Mouse (Mus musculus) B cell, adult 67 days (primary cell): ENCODE results near the gene Celsr2. TPM values are rescaled to one million over a fixed set of nuclear protein-coding genes. Genes with fewer than 3 reads are reported as not detected.

Source experiments
- total RNA-seq, 2 experiments: library from RNA; stranded (reverse); gene quantifications; 4 replicates each; pipeline ENCODE4 v1.2.4; 2023

Gene Celsr2
- total RNA-seq = 1 to 10 TPM; 4.6 to 4.9 TPM

GRCm38 (mm10) chr3:108414857-108415830 lies at the start of gene Celsr2:
Celsr2 (minus strand) TSS chr3:108415552.

GRCm38 (mm10) chr3:108444698-108445365 lies 29.5 kb upstream of the Celsr2 start, which contains the start of gene Sars:
Sars (minus strand) TSS chr3:108445209.

GRCm38 (mm10) chr3:108383485-108384354 lies 31.6 kb downstream of the Celsr2 start, which contains the start of gene Psrc1:
Psrc1 (plus strand) TSS chr3:108383839.

GRCm38 (mm10) chr3:108364270-108364995 lies 50.9 kb downstream of the Celsr2 start, which contains the start of gene Mybphl:
Mybphl (plus strand) TSS chr3:108364911.

Other genes starting within 250 kb of the Celsr2 start
- gene Amigo1, start 229.2 kb downstream of the Celsr2 start, total RNA-seq = 1 to 10 TPM; 2.5 to 2.9 TPM
- gene Cyb561d1, start 214.3 kb downstream of the Celsr2 start, total RNA-seq = 10 to 100 TPM; 34.4 to 35.4 TPM
- gene Atxn7l2, start 204.6 kb downstream of the Celsr2 start, total RNA-seq = 10 to 100 TPM; 31.8 to 35.8 TPM
- not detected for gene Sypl2, start 188.9 kb downstream of the Celsr2 start, total RNA-seq
- 10 to 100 TPM; 41.3 to 43.4 TPM for gene Psma5, start 158.6 kb downstream of the Celsr2 start, total RNA-seq
- under 1 TPM; 0.15 to 0.61 TPM for gene Sort1, start 131.5 kb downstream of the Celsr2 start, total RNA-seq
- not detected for gene Mybphl, start 50.6 kb downstream of the Celsr2 start, total RNA-seq
- gene Psrc1, start 31.7 kb downstream of the Celsr2 start, total RNA-seq = under 1 TPM; 0.42 to 0.75 TPM
- gene Sars, start 29.7 kb upstream of the Celsr2 start, total RNA-seq = 100 to 1,000 TPM; 136 to 138 TPM
- gene 1700013F07Rik, start 118.6 kb upstream of the Celsr2 start, total RNA-seq = not detected
- under 1 TPM in 1 of 2 experiments, not detected in 1; 0.20 TPM for gene 5330417C22Rik, start 121.0 kb upstream of the Celsr2 start, total RNA-seq
- gene Tmem167b, start 146.9 kb upstream of the Celsr2 start, total RNA-seq = 10 to 100 TPM; 37.0 to 39.0 TPM
- 10 to 100 TPM; 24.9 to 30.1 TPM for gene Taf13, start 156.1 kb upstream of the Celsr2 start, total RNA-seq
- 10 to 100 TPM; 19.8 to 29.3 TPM for gene Wdr47, start 175.7 kb upstream of the Celsr2 start, total RNA-seq
- gene Clcc1, start 238.4 kb upstream of the Celsr2 start, total RNA-seq = 10 to 100 TPM; 42.6 to 43.1 TPM